12 mouse cellular contexts compared by ENCODE assay signal in the genomic region with DNA sequence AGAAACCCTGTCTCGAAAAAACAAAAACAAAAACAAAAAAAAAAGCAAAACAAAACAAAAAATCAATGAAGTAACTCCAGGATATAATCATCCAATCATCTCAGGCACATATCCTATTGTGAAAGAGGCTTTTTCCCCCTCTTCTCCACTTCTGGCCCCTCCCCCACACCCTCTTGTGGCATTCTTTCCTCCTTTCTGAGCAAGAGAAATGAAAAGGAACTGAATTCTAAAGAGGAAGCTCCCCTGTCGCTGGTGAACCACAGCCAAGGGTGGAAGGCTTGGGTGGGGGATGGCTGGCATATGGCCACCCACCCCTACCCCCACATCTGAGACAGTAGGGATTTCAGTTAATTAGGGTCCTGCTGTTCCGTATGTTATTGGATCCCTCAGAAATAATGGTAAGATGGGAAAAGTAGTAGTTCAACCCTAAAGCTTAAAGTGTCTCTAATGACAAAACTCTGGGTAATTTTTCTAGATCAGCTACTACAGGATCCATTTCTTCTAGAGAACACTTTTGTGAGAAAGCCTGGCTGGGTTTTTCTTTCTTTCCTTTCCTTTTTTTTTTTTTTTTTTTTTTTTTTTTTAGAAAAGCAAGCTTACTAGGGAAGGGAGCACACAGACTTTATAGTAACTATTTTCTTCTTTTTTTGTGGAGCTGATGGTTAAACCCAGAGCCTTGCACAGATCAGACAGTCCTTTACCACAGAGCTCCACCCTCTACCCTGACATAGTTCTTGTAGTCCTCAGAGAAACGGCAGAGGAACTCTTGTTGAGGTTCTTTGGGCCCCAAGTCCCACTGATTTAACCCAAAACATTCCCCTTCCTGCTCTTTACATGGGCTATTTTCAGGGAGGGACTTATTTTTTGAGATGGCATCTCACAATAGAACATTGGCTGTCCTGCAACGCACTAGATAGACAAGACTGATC. TPM values are rescaled to one million over a fixed set of nuclear protein-coding genes. Genes with fewer than 3 reads are reported as not detected.
DNase-seq lines count a peak whose midpoint lies in the region; ATAC-seq and TF ChIP-seq lines count a peak whose summit lies in the region.
"Had no signal": no experiment of that assay in that cellular context is flagged by ENCODE, and none has a peak within 500 bp of the region (broad histone marks: within the 10 kb centered on the region; RNA-seq: fewer than 3 reads in every experiment).

No protein-coding gene starts in this region.

- no peak overlapping the region for H3K4me3 ChIP-seq in forebrain, embryonic 11.5 days (ENCODE audit: low read depth, low read length)
- no peak overlapping the region for H3K4me3 ChIP-seq in forebrain, postnatal 0 days (ENCODE audit: low read depth, low read length)
- no peak overlapping the region for H3K4me3 ChIP-seq in lung, adult 2 months (replicated peaks; ENCODE audit: extremely low read depth, low read depth, low read length)
- H3K4me3 ChIP-seq in midbrain, embryonic 16.5 days (ENCODE audit: low read depth, low read length): no peak overlapping the region
- H3K4me3 ChIP-seq: limb, embryonic 15.5 days; neural tube, embryonic 12.5 days had no signal

- WGBS in forebrain, embryonic 11.5 days: 53% methylated on average over 5 of the region's 5 CpGs
- 31% methylated on average over 5 of the region's 5 CpGs for WGBS in forebrain, postnatal 0 days
- 49% methylated on average over 5 of the region's 5 CpGs for WGBS in lung, adult 2 months
- 43% methylated on average over 5 of the region's 5 CpGs for WGBS in midbrain, embryonic 16.5 days

- H3K36me3 ChIP-seq in forebrain, embryonic 11.5 days (ENCODE audit: control insufficient read depth, insufficient read depth, low read length): no peaks in the 10 kb centered on the region
- H3K36me3 ChIP-seq in forebrain, postnatal 0 days (ENCODE audit: insufficient read depth): no peaks in the 10 kb centered on the region
- no peaks in the 10 kb centered on the region for H3K36me3 ChIP-seq in midbrain, embryonic 16.5 days (ENCODE audit: control insufficient read depth, insufficient read depth, low read length)
- H3K36me3 ChIP-seq: limb, embryonic 15.5 days; neural tube, embryonic 12.5 days had no signal

- H3K9ac ChIP-seq in forebrain, embryonic 11.5 days (ENCODE audit: low read length): no peak overlapping the region
- H3K9ac ChIP-seq in forebrain, postnatal 0 days: no peak overlapping the region
- H3K9ac ChIP-seq in midbrain, embryonic 16.5 days (ENCODE audit: low read depth, low read length): no peak overlapping the region
- H3K9ac ChIP-seq: limb, embryonic 15.5 days; neural tube, embryonic 12.5 days had no signal

- H3K9me3 ChIP-seq in forebrain, embryonic 11.5 days (ENCODE audit: control insufficient read depth, low read length): no peaks in the 10 kb centered on the region
- H3K9me3 ChIP-seq in forebrain, postnatal 0 days (ENCODE audit: low read length): no peaks in the 10 kb centered on the region
- no peaks in the 10 kb centered on the region for H3K9me3 ChIP-seq in midbrain, embryonic 16.5 days (replicated peaks; ENCODE audit: control insufficient read depth, low read length, poor library complexity, severe bottlenecking)
- H3K9me3 ChIP-seq: limb, embryonic 15.5 days; neural tube, embryonic 12.5 days had no signal

- peaks cover 4% of the 10 kb centered on the region for H3K4me1 ChIP-seq in forebrain, embryonic 11.5 days (replicated peaks; ENCODE audit: control insufficient read depth, insufficient read depth, low read length)
- H3K4me1 ChIP-seq in forebrain, postnatal 0 days (ENCODE audit: insufficient read depth): no peaks in the 10 kb centered on the region
- peaks cover 6% of the 10 kb centered on the region; the same call in 1 of the 2 replicates for H3K4me1 ChIP-seq in lung, adult 2 months (ENCODE audit: control insufficient read depth, insufficient read depth, low read length)
- peaks cover 6% of the 10 kb centered on the region; the same call in 1 of the 2 replicates for H3K4me1 ChIP-seq in midbrain, embryonic 16.5 days (ENCODE audit: control insufficient read depth, insufficient read depth, low read length)

- no peak overlapping the region for H3K4me2 ChIP-seq in forebrain, embryonic 11.5 days (ENCODE audit: low read depth, low read length, severe bottlenecking)
- no peak overlapping the region for H3K4me2 ChIP-seq in forebrain, postnatal 0 days (ENCODE audit: low read depth)
- no peak overlapping the region for H3K4me2 ChIP-seq in midbrain, embryonic 16.5 days (ENCODE audit: low read length)
- H3K4me2 ChIP-seq: limb, embryonic 15.5 days; neural tube, embryonic 12.5 days had no signal

- TF ChIP-seq POLR2A in lung, adult 2 months (IDR thresholded peaks at IDR 0.05; ENCODE audit: borderline replicate concordance, extremely low read depth, low read depth, low read length): no peak

- H3K27me3 ChIP-seq in forebrain, embryonic 11.5 days (ENCODE audit: control insufficient read depth, insufficient read depth, low read length): peaks cover 6% of the 10 kb centered on the region
- H3K27me3 ChIP-seq in forebrain, postnatal 0 days (ENCODE audit: insufficient read depth, low read length): no peaks in the 10 kb centered on the region
- H3K27me3 ChIP-seq in midbrain, embryonic 16.5 days (ENCODE audit: control insufficient read depth, insufficient read depth, low read depth, low read length): peaks cover 3% of the 10 kb centered on the region

- no peak overlapping the region for H3K27ac ChIP-seq in forebrain, embryonic 11.5 days (ENCODE audit: low read depth, low read length)
- no peak overlapping the region for H3K27ac ChIP-seq in forebrain, postnatal 0 days (ENCODE audit: low read depth, low read length)
- no peak overlapping the region for H3K27ac ChIP-seq in midbrain, embryonic 16.5 days (ENCODE audit: low read length)
- H3K27ac ChIP-seq: limb, embryonic 15.5 days; neural tube, embryonic 12.5 days had no signal

- no peak for ATAC-seq in forebrain, embryonic 11.5 days (replicated peaks; ENCODE audit: low FRiP score)
- no peak for ATAC-seq in forebrain, postnatal 0 days
- ATAC-seq in midbrain, embryonic 16.5 days: no peak

- TF ChIP-seq CTCF in forebrain, postnatal 0 days (IDR thresholded peaks at IDR 0.05; ENCODE audit: low read depth): no peak
- no peak for TF ChIP-seq CTCF in lung, adult 2 months (IDR thresholded peaks at IDR 0.05; ENCODE audit: insufficient read depth, low read length)

- peak; percentile 51 for DNase-seq in forebrain, embryonic 11.5 days (ENCODE audit: low spot score)
- no peak for DNase-seq in forebrain, postnatal 0 days
- DNase-seq in lung, adult 18-20 months: peak; percentile 59 to 60
- no peak for DNase-seq in lung, adult 2 months
- DNase-seq in lung, postnatal 10 days: peak; percentile 63
- DNase-seq in thymus, postnatal 25 days: peak; percentile 70
- no peak for DNase-seq in layer of hippocampus, adult 18-20 months (ENCODE audit: low spot score in 2 of 2)
- DNase-seq: kidney, adult 2 months had no signal

RNA-seq across cellular contexts. Expression of a gene that starts 1.9 kb away (rescaled TPM):
- 0.19 TPM in 1 of 2 replicates, not detected in the other for polyA plus RNA-seq in forebrain, embryonic 11.5 days (2014; fragmentation: Nextera tagmentation; extraction: Ambion mirVana)
- not detected in 2 replicates for total RNA-seq in forebrain, postnatal 0 days (2014; rRNA removed)
- polyA plus RNA-seq in forebrain, postnatal 0 days (2015; fragmentation: Nextera tagmentation; extraction: Ambion mirVana): not detected in 2 replicates
- polyA plus RNA-seq in lung, adult 2 months (2012; rRNA removed): 0.08 TPM in 1 of 2 replicates, not detected in the other
- total RNA-seq in layer of hippocampus, adult 18-20 months (2021): not detected
- polyA plus RNA-seq in midbrain, embryonic 16.5 days (2015; fragmentation: Nextera tagmentation; extraction: Ambion mirVana): not detected in 2 replicates
- polyA plus RNA-seq: kidney, adult 2 months; limb, embryonic 15.5 days; stomach, embryonic 16.5 days had no signal

RNA-seq across cellular contexts. Expression of a gene that starts 5.1 kb away (rescaled TPM):
- 32.2 and 35.8 TPM in 2 replicates for polyA plus RNA-seq in forebrain, embryonic 11.5 days (2014; fragmentation: Nextera tagmentation; extraction: Ambion mirVana)
- total RNA-seq in forebrain, postnatal 0 days (2014; rRNA removed): 7.7 and 12.4 TPM in 2 replicates
- polyA plus RNA-seq in forebrain, postnatal 0 days (2015; fragmentation: Nextera tagmentation; extraction: Ambion mirVana): 12.3 and 12.4 TPM in 2 replicates
- polyA plus RNA-seq in lung, adult 2 months (2012; rRNA removed): 31.8 and 41.5 TPM in 2 replicates
- total RNA-seq in layer of hippocampus, adult 18-20 months (2021): 1 to 10 TPM; 6.7 to 7.5 TPM
- polyA plus RNA-seq in midbrain, embryonic 16.5 days (2015; fragmentation: Nextera tagmentation; extraction: Ambion mirVana): 10.5 and 12.6 TPM in 2 replicates

RNA-seq across cellular contexts. Expression of a gene that starts 5.9 kb away (rescaled TPM):
- 3.3 TPM in 2 replicates for polyA plus RNA-seq in forebrain, embryonic 11.5 days (2014; fragmentation: Nextera tagmentation; extraction: Ambion mirVana)
- total RNA-seq in forebrain, postnatal 0 days (2014; rRNA removed): 1.6 and 1.9 TPM in 2 replicates
- 1.1 and 1.5 TPM in 2 replicates for polyA plus RNA-seq in forebrain, postnatal 0 days (2015; fragmentation: Nextera tagmentation; extraction: Ambion mirVana)
- 3.8 and 5.9 TPM in 2 replicates for polyA plus RNA-seq in lung, adult 2 months (2012; rRNA removed)
- 1 to 10 TPM; 1.4 to 1.7 TPM for total RNA-seq in layer of hippocampus, adult 18-20 months (2021)
- 2.4 and 3.1 TPM in 2 replicates for polyA plus RNA-seq in midbrain, embryonic 16.5 days (2015; fragmentation: Nextera tagmentation; extraction: Ambion mirVana)

RNA-seq across cellular contexts. Expression of a gene that starts 27.5 kb away (rescaled TPM):
- polyA plus RNA-seq in forebrain, embryonic 11.5 days (2014; fragmentation: Nextera tagmentation; extraction: Ambion mirVana): 19.2 and 21.2 TPM in 2 replicates
- 91.2 and 126 TPM in 2 replicates for total RNA-seq in forebrain, postnatal 0 days (2014; rRNA removed)
- polyA plus RNA-seq in forebrain, postnatal 0 days (2015; fragmentation: Nextera tagmentation; extraction: Ambion mirVana): 20.1 and 22.1 TPM in 2 replicates
- 112 TPM in 2 replicates for polyA plus RNA-seq in lung, adult 2 months (2012; rRNA removed)
- total RNA-seq in layer of hippocampus, adult 18-20 months (2021): 100 to 1,000 TPM; 304 to 343 TPM
- polyA plus RNA-seq in midbrain, embryonic 16.5 days (2015; fragmentation: Nextera tagmentation; extraction: Ambion mirVana): 15.9 and 17.3 TPM in 2 replicates

RNA-seq across cellular contexts. Expression of a gene that starts 31.4 kb away (rescaled TPM):
- polyA plus RNA-seq in forebrain, embryonic 11.5 days (2014; fragmentation: Nextera tagmentation; extraction: Ambion mirVana): 19.0 and 22.0 TPM in 2 replicates
- total RNA-seq in forebrain, postnatal 0 days (2014; rRNA removed): 81.7 and 81.9 TPM in 2 replicates
- polyA plus RNA-seq in forebrain, postnatal 0 days (2015; fragmentation: Nextera tagmentation; extraction: Ambion mirVana): 55.4 and 56.8 TPM in 2 replicates
- polyA plus RNA-seq in lung, adult 2 months (2012; rRNA removed): 21.8 and 22.4 TPM in 2 replicates
- 10 to 100 TPM; 79.4 to 82.3 TPM for total RNA-seq in layer of hippocampus, adult 18-20 months (2021)
- 31.9 and 33.7 TPM in 2 replicates for polyA plus RNA-seq in midbrain, embryonic 16.5 days (2015; fragmentation: Nextera tagmentation; extraction: Ambion mirVana)

Comparison
In these comparisons a context has a peak if more than half of its experiments do, and no peak if none do; other contexts are left out.
1. DNase-seq: peak in forebrain, embryonic 11.5 days (single experiment), lung, adult 18-20 months (2 of 2), lung, postnatal 10 days (single experiment) and thymus, postnatal 25 days (single experiment); none in forebrain, postnatal 0 days (single experiment), lung, adult 2 months (single experiment) and layer of hippocampus, adult 18-20 months (0 of 2).